Mouse (Mus musculus) megakaryocyte, embryonic 14.5 days (primary cell): ENCODE results near the gene Slc7a1.

Experiments used
- FLI1 ChIP-seq: IDR thresholded peaks from 2 replicates; pipeline ENCODE4 v1.6.1; 2012; ENCODE audit warnings: low read length, inconsistent platforms, mixed read lengths
- GATA1 ChIP-seq: IDR thresholded peaks from 3 replicates; pipeline ENCODE4 v1.6.1; 2012; ENCODE audit warnings: mixed read lengths, low read length, inconsistent platforms, borderline replicate concordance

GRCm38 (mm10) chr5:148310790-148311189, 88.9 kb downstream of the Slc7a1 start:
- no peak for TF ChIP-seq GATA1
- no peak for TF ChIP-seq FLI1
